Mouse (Mus musculus) CD8-positive naive resting alpha-beta T cell, adult 57 days (primary cell): Measurements from ENCODE around the gene Apoc3. TPM values are rescaled to one million over a fixed set of nuclear protein-coding genes. Genes with fewer than 3 reads are reported as not detected.

ENCODE experiments used
- total RNA-seq: library from RNA; stranded (reverse); gene quantifications from one replicate; pipeline ENCODE4 v1.2.4, GENCODE M21; 2023

Apoc3 gene
- not detected for total RNA-seq

GRCm38 (mm10) chr9:46235596-46235648, at the start of gene Apoc3:
Apoc3 (minus strand) TSS chr9:46235636.

GRCm38 (mm10) chr9:46282631-46283436, 47.4 kb upstream of the Apoc3 start, which contains the start of gene Bud13:
Bud13 (plus strand) TSS chr9:46283008.

DNA sequence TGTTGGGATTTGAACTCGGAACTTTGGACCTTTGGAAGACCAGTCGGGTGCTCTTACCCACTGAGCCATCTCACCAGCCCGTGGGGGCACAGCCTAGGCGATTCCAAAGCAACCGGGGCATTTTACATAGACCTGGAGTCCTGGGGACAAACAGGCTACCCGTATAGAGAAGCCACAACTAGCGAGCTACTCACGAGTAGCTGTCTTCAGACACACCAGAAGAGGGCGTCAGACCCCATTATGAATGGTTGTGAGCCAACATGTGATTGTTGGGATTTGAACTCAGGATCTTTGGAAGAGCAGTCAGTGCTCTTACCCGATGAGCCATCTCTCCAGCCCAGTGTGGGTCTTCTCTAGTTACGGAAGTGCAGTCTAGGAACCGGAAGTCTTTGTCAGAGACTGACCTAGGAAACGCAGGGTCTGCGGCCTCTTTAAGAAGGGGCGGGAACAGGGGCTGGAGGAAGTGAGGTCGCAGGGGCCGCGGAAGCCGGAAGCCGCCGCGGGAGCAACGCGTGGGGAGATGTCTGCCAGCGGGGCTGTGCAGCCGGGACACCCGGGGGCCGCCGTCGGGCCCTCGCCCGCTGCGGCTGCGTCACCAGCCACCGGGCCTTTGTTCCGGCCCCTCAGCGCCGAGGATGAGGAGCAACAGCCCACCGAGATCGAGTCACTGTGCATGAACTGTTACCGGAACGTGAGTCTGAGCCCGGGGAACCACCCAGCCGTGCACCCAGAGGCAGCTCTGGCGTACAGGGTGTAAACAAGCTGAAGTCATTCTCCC, 37.4 kb upstream of the Apoc3 start, which contains the start of gene Zpr1:
TSS of gene Zpr1 (plus strand) at position 388 of the 778 bp plus-strand sequence.

GRCm38 (mm10) chr9:46268343-46268873, 33.0 kb upstream of the Apoc3 start, which contains the start of gene Apoa5:
Apoa5 (plus strand) TSS chr9:46268633.

GRCm38 (mm10) chr9:46240526-46241153, 5.2 kb upstream of the Apoc3 start, which contains the start of gene Apoa4:
Apoa4 (plus strand) TSS chr9:46240696.

DNA sequence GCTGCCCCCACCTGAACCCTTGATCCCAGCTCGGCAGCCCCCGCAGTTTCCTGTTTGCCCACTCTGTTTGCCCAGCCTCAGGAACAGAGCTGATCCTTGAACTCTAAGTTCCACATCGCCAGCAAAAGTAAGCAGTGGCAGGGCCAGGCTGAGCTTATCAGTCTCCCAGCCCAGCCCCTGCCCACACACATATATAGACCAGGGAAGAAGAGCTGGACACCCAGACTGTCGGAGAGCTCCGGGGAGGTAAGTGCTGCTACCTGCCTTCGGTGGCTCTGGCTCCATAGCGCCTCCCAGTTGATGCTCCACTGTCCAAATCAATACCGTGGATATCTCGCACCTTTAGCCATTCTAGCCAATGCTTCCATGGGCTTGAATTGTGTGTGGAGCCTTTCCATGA, 6.9 kb downstream of the Apoc3 start, which contains the start of gene Apoa1:
TSS of gene Apoa1 (plus strand) at position 90 of the 400 bp plus-strand sequence.

Other genes starting within 250 kb of the Apoc3 start
- 54.0 TPM for gene Pafah1b2, start 222.9 kb downstream of the Apoc3 start, total RNA-seq
- 55.6 TPM for gene Sik3, start 222.8 kb downstream of the Apoc3 start, total RNA-seq
- not detected for gene Apoa1, start 7.1 kb downstream of the Apoc3 start, total RNA-seq
- not detected for gene Apoa4, start 5.1 kb upstream of the Apoc3 start, total RNA-seq
- not detected for gene Apoa5, start 33.0 kb upstream of the Apoc3 start, total RNA-seq
- gene Zpr1, start 37.4 kb upstream of the Apoc3 start, total RNA-seq = 96.9 TPM
- gene Bud13, start 47.4 kb upstream of the Apoc3 start, total RNA-seq = 24.8 TPM
- gene 4931429L15Rik, start 84.3 kb upstream of the Apoc3 start, total RNA-seq = not detected